Mouse (Mus musculus): ENCODE results near the gene Erc2. TPM values are rescaled to one million over a fixed set of nuclear protein-coding genes. Genes with fewer than 3 reads are reported as not detected.
A peak's percentile ranks its signal among the peaks of the same experiment; 100 is the strongest.

Gene Erc2
- polyA plus RNA-seq, 1 experiment from 2014 or later, result 5.7 TPM

- no peak overlapping the region for H3K9ac ChIP-seq (ENCODE audit: low read length)
- WGBS, result 6% methylated on average over 9 of the region's 9 CpGs
- peaks cover 9% of the 10 kb centered on the region; the same call in 1 of the 2 replicates for H3K4me1 ChIP-seq (ENCODE audit: control insufficient read depth, insufficient read depth, low read length)
- H3K9me3 ChIP-seq (ENCODE audit: control insufficient read depth, low read length), result no peaks in the 10 kb centered on the region
- H3K4me3 ChIP-seq (ENCODE audit: low read depth, low read length), result no peak overlapping the region
- H3K36me3 ChIP-seq (ENCODE audit: control insufficient read depth, insufficient read depth, low read length), result no peaks in the 10 kb centered on the region
- H3K27ac ChIP-seq (replicated peaks; ENCODE audit: low read depth, low read length), result 0 out of 2 replicates have a peak overlapping the region, but pooled peaks have one; percentile 18
- DNase-seq (ENCODE audit: low spot score) (peak; percentile 59), ATAC-seq (ENCODE audit: insufficient number of reproducible peaks, low FRiP score, low TSS enrichment, low read depth) (no peak)
- no peaks in the 10 kb centered on the region for H3K27me3 ChIP-seq (ENCODE audit: control insufficient read depth, insufficient read depth, low read length)
- H3K4me2 ChIP-seq (ENCODE audit: low read depth, severe bottlenecking), result no peak overlapping the region
Measured at GRCm38 (mm10) chr14:28451771-28452170, 829.5 kb downstream of the Erc2 start.

GRCm38 (mm10) chr14:28456372-28457076 is 834.3 kb downstream of the Erc2 start:
- Histone ChIP-seq H3K4me3 (ENCODE audit: low read depth, low read length) (no peak overlapping the region), H3K27ac (replicated peaks; ENCODE audit: low read depth, low read length) (no peak overlapping the region), H3K9me3 (ENCODE audit: control insufficient read depth, low read length) (no peaks in the 10 kb centered on the region), H3K27me3 (ENCODE audit: control insufficient read depth, insufficient read depth, low read length) (no peaks in the 10 kb centered on the region), H3K4me1 (ENCODE audit: control insufficient read depth, insufficient read depth, low read length) (peaks cover 4% of the 10 kb centered on the region; the same call in 1 of the 2 replicates), H3K4me2 (ENCODE audit: low read depth, severe bottlenecking) (no peak overlapping the region), H3K36me3 (ENCODE audit: control insufficient read depth, insufficient read depth, low read length) (no peaks in the 10 kb centered on the region), H3K9ac (ENCODE audit: low read length) (no peak overlapping the region)
- no peak for ATAC-seq (ENCODE audit: insufficient number of reproducible peaks, low FRiP score, low TSS enrichment, low read depth)
- no peak for DNase-seq (ENCODE audit: low spot score)
- 76% methylated on average over 7 of the region's 7 CpGs for WGBS

GRCm38 (mm10) chr14:28457428-28457827 is 835.2 kb downstream of the Erc2 start:
- ATAC-seq (ENCODE audit: insufficient number of reproducible peaks, low FRiP score, low TSS enrichment, low read depth) (no peak), DNase-seq (ENCODE audit: low spot score) (no peak)
- Histone ChIP-seq H3K4me2 (ENCODE audit: low read depth, severe bottlenecking) (no peak overlapping the region), H3K36me3 (ENCODE audit: control insufficient read depth, insufficient read depth, low read length) (no peaks in the 10 kb centered on the region), H3K27me3 (ENCODE audit: control insufficient read depth, insufficient read depth, low read length) (no peaks in the 10 kb centered on the region), H3K4me3 (ENCODE audit: low read depth, low read length) (no peak overlapping the region), H3K9me3 (ENCODE audit: control insufficient read depth, low read length) (no peaks in the 10 kb centered on the region), H3K27ac (replicated peaks; ENCODE audit: low read depth, low read length) (no peak overlapping the region), H3K9ac (ENCODE audit: low read length) (no peak overlapping the region), H3K4me1 (ENCODE audit: control insufficient read depth, insufficient read depth, low read length) (no peaks in the 10 kb centered on the region)
- WGBS, result 69% methylated on average over 3 of the region's 3 CpGs

DNA sequence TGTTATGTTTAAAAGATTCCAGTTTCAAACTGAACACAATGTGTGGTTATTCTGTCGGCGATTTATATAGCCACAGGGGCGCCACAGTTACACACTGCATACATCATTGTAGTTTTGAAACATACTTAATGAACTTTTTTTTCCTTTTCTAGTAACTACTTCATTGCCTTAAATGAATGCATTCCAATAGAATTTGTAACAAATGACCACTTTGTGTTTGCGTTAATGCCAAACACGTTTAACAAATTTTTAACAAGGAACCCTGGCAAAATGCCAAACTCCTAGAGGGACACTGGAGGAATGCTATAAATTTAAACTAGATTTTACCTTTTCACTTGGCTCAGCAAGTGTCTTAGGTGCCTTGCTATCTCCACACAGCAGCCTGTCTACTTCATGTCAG is 845.7 kb downstream of the Erc2 start:
- Histone ChIP-seq H3K36me3 (ENCODE audit: control insufficient read depth, insufficient read depth, low read length) (no peaks in the 10 kb centered on the region), H3K4me2 (ENCODE audit: low read depth, severe bottlenecking) (no peak overlapping the region), H3K9me3 (ENCODE audit: control insufficient read depth, low read length) (no peaks in the 10 kb centered on the region), H3K4me1 (ENCODE audit: control insufficient read depth, insufficient read depth, low read length) (peaks cover 53% of the 10 kb centered on the region), H3K27me3 (ENCODE audit: control insufficient read depth, insufficient read depth, low read length) (no peaks in the 10 kb centered on the region), H3K27ac (replicated peaks; ENCODE audit: low read depth, low read length) (peak overlapping the region; percentile 49), H3K9ac (ENCODE audit: low read length) (no peak overlapping the region), H3K4me3 (ENCODE audit: low read depth, low read length) (no peak overlapping the region)
- no peak for DNase-seq (ENCODE audit: low spot score)
- no peak for ATAC-seq (ENCODE audit: insufficient number of reproducible peaks, low FRiP score, low TSS enrichment, low read depth)
- WGBS, result 32% methylated on average over 5 of the region's 5 CpGs

- no peaks in the 10 kb centered on the region for H3K27me3 ChIP-seq (ENCODE audit: control insufficient read depth, insufficient read depth, low read length)
- ATAC-seq (ENCODE audit: insufficient number of reproducible peaks, low FRiP score, low TSS enrichment, low read depth), result no peak
- H3K9ac ChIP-seq (ENCODE audit: low read length), result no peak overlapping the region
- no peaks in the 10 kb centered on the region for H3K36me3 ChIP-seq (ENCODE audit: control insufficient read depth, insufficient read depth, low read length)
- peak overlapping the region; percentile 23 for H3K27ac ChIP-seq (replicated peaks; ENCODE audit: low read depth, low read length)
- peaks cover 53% of the 10 kb centered on the region for H3K4me1 ChIP-seq (ENCODE audit: control insufficient read depth, insufficient read depth, low read length)
- H3K9me3 ChIP-seq (ENCODE audit: control insufficient read depth, low read length), result no peaks in the 10 kb centered on the region
- no peak overlapping the region for H3K4me3 ChIP-seq (ENCODE audit: low read depth, low read length)
- H3K4me2 ChIP-seq (ENCODE audit: low read depth, severe bottlenecking), result peak overlapping the region; percentile 13; the same call in 1 of the 2 replicates
- DNase-seq (ENCODE audit: low spot score), result peak; percentile 60
- 3% methylated on average over 4 of the region's 4 CpGs for WGBS
Measured at GRCm38 (mm10) chr14:28469696-28470095, 847.5 kb downstream of the Erc2 start.

DNA sequence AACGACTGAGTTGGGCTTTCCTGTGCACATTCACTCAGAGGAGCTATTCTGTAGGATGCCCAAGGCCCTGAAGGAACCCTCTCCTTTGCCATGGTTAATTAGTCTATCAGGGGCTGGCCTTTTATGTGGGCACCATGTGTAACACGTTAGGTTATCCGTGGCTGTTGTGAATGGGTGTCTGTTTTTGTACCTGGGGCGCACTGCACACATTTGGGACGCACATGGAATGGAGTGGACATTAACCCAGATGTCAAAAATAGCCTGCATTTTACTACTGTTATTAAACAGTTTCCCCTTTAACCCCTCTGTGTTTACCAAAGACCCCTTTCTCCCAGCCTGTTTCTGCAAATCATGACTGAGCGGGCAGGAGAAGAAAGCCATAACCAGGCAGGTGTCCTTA is 848.0 kb downstream of the Erc2 start:
- Histone ChIP-seq H3K4me2 (ENCODE audit: low read depth, severe bottlenecking) (no peak overlapping the region), H3K9ac (ENCODE audit: low read length) (no peak overlapping the region), H3K9me3 (ENCODE audit: control insufficient read depth, low read length) (no peaks in the 10 kb centered on the region), H3K27me3 (ENCODE audit: control insufficient read depth, insufficient read depth, low read length) (no peaks in the 10 kb centered on the region), H3K27ac (replicated peaks; ENCODE audit: low read depth, low read length) (peak overlapping the region; percentile 52; the same call in 1 of the 2 replicates), H3K4me1 (ENCODE audit: control insufficient read depth, insufficient read depth, low read length) (peaks cover 57% of the 10 kb centered on the region), H3K4me3 (ENCODE audit: low read depth, low read length) (no peak overlapping the region), H3K36me3 (ENCODE audit: control insufficient read depth, insufficient read depth, low read length) (no peaks in the 10 kb centered on the region)
- peak; percentile 41; the same call in 1 of the 2 replicates for ATAC-seq (ENCODE audit: insufficient number of reproducible peaks, low FRiP score, low TSS enrichment, low read depth)
- DNase-seq (ENCODE audit: low spot score), result peak; percentile 70
- WGBS, result 13% methylated on average over 6 of the region's 6 CpGs

GRCm38 (mm10) chr14:28475012-28475411 is 852.8 kb downstream of the Erc2 start:
- Histone ChIP-seq H3K36me3 (ENCODE audit: control insufficient read depth, insufficient read depth, low read length) (no peaks in the 10 kb centered on the region), H3K27me3 (ENCODE audit: control insufficient read depth, insufficient read depth, low read length) (no peaks in the 10 kb centered on the region), H3K9ac (ENCODE audit: low read length) (no peak overlapping the region), H3K27ac (replicated peaks; ENCODE audit: low read depth, low read length) (no peak overlapping the region), H3K4me2 (ENCODE audit: low read depth, severe bottlenecking) (no peak overlapping the region), H3K9me3 (ENCODE audit: control insufficient read depth, low read length) (no peaks in the 10 kb centered on the region), H3K4me3 (ENCODE audit: low read depth, low read length) (no peak overlapping the region), H3K4me1 (ENCODE audit: control insufficient read depth, insufficient read depth, low read length) (peaks cover 21% of the 10 kb centered on the region)
- ATAC-seq (ENCODE audit: insufficient number of reproducible peaks, low FRiP score, low TSS enrichment, low read depth), result no peak
- DNase-seq (ENCODE audit: low spot score), result no peak
- WGBS, result 31% methylated on average over 3 of the region's 3 CpGs

DNA sequence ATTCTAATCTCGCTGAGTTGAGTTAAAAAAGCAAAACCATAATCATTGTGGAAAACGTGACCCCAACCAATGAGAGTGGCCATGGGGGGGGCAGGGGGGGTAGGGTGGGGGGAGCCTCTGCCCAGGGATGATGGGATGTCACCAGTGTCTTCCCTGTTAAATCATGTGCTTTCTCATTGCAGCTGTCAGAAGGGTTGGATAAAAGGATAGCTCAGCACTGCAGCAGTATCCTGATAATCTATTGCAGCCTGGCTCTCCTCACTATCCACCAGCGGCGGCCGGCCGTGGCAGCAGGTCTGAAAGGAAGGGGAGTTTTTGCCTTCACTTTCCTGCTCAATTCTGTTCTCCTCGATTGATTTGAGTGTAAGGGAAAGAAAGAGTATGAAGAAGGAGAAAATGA is 853.2 kb downstream of the Erc2 start:
- H3K36me3 ChIP-seq (ENCODE audit: control insufficient read depth, insufficient read depth, low read length), result no peaks in the 10 kb centered on the region
- ATAC-seq (ENCODE audit: insufficient number of reproducible peaks, low FRiP score, low TSS enrichment, low read depth) (no peak), DNase-seq (ENCODE audit: low spot score) (no peak)
- H3K27ac ChIP-seq (replicated peaks; ENCODE audit: low read depth, low read length), result no peak overlapping the region
- H3K9ac ChIP-seq (ENCODE audit: low read length), result no peak overlapping the region
- no peaks in the 10 kb centered on the region for H3K9me3 ChIP-seq (ENCODE audit: control insufficient read depth, low read length)
- H3K4me1 ChIP-seq (ENCODE audit: control insufficient read depth, insufficient read depth, low read length), result peaks cover 17% of the 10 kb centered on the region
- H3K4me2 ChIP-seq (ENCODE audit: low read depth, severe bottlenecking), result no peak overlapping the region
- WGBS, result 25% methylated on average over 7 of the region's 7 CpGs
- no peaks in the 10 kb centered on the region for H3K27me3 ChIP-seq (ENCODE audit: control insufficient read depth, insufficient read depth, low read length)
- no peak overlapping the region for H3K4me3 ChIP-seq (ENCODE audit: low read depth, low read length)

GRCm38 (mm10) chr14:28476746-28477145 is 854.5 kb downstream of the Erc2 start:
- no peak for DNase-seq (ENCODE audit: low spot score)
- ATAC-seq (ENCODE audit: insufficient number of reproducible peaks, low FRiP score, low TSS enrichment, low read depth), result no peak

More at GRCm38 (mm10) chr14:28476746-28477145, 854.5 kb downstream of the Erc2 start:
- H3K9ac ChIP-seq (ENCODE audit: low read length), result no peak overlapping the region
- H3K9me3 ChIP-seq (ENCODE audit: control insufficient read depth, low read length), result no peaks in the 10 kb centered on the region
- H3K36me3 ChIP-seq (ENCODE audit: control insufficient read depth, insufficient read depth, low read length), result no peaks in the 10 kb centered on the region
- H3K4me2 ChIP-seq (ENCODE audit: low read depth, severe bottlenecking), result no peak overlapping the region
- H3K27ac ChIP-seq (replicated peaks; ENCODE audit: low read depth, low read length), result no peak overlapping the region
- no peaks in the 10 kb centered on the region for H3K27me3 ChIP-seq (ENCODE audit: control insufficient read depth, insufficient read depth, low read length)
- peaks cover 7% of the 10 kb centered on the region for H3K4me1 ChIP-seq (ENCODE audit: control insufficient read depth, insufficient read depth, low read length)
- 73% methylated on average over 3 of the region's 3 CpGs for WGBS
- no peak overlapping the region for H3K4me3 ChIP-seq (ENCODE audit: low read depth, low read length)
